Mouse (Mus musculus) liver, adult (tissue): Measurements from ENCODE around the gene Rapgef3.
A peak's percentile ranks its signal among the peaks of the same experiment; 100 is the strongest.

ENCODE experiments used
- GATA4 ChIP-seq: IDR thresholded peaks from 2 replicates; pipeline ENCODE4 v1.6.1; 2014; ENCODE audit warnings: mild to moderate bottlenecking, low read length; ENCODE audit not compliant: insufficient replicate concordance

The Rapgef3 gene

GRCm38 (mm10) chr15:97746278-97746677 lies 21.5 kb downstream of the Rapgef3 start:
- no peak for TF ChIP-seq GATA4

GRCm38 (mm10) chr15:97745331-97745730 lies 22.4 kb downstream of the Rapgef3 start:
- TF ChIP-seq GATA4 = no peak

DNA sequence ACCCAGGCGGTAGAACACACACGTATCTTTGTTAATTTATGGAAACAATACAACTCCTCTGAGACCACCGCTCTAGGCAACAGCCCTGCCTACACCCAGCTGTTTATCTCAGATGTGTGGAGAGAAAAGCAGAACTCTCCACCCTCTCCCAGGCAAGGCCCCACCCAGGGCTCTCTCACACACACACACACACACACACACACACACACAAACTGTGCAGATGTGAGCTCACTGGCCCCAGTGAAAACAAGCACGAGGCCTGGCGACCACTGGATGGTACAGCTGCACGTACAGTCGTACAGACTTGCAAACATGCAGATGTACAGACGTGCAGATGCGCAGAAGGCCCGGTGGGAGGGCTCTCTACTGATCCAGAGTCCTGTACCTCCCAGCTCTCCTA lies 22.8 kb downstream of the Rapgef3 start:
- TF ChIP-seq GATA4 = no peak

DNA sequence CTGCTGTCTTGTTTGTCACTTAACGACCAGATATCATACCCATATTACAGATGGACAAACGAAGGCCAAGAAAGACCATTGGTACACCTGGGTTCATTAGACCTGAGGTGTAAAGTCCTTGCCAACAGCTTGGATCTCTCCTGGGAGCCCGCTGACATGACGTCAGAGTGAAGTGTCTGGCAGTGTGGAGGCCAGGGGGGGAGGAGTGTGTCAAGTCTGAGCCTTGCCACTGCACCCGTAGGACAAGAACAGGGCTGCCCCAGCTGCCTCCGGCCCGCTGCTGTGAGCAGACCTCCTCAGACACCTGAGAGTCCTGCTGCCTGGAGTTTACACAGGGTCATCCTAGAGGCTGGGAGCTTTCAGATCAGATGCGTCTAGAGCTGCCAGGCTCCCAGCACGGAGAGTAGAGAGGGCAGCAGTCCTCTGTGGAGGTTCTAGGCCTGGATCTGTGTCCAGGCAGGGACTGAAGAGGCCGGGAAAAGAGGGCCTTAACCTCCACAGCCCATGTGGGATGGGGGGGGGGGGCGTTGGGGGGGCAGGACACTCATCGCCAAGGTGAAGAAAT lies 23.7 kb downstream of the Rapgef3 start:
- no peak for TF ChIP-seq GATA4

GRCm38 (mm10) chr15:97743210-97743609 lies 24.6 kb downstream of the Rapgef3 start:
- no peak for TF ChIP-seq GATA4

DNA sequence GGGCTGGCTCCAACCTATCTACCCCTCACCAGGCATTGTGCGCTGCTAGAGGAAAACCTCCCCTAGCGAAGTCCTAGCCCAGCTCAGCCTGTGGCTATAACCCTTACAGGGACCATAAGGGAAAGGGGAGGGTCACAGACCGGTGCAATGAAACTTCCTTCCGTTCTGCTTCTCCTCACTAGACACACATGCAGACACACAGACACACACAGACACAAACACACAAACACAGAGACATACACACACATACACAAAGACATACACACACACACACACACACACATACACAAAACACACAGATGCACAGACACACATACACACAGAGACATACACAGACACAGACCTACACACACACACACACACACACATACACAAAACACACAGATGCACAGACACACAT lies 25.2 kb downstream of the Rapgef3 start:
- no peak for TF ChIP-seq GATA4

DNA sequence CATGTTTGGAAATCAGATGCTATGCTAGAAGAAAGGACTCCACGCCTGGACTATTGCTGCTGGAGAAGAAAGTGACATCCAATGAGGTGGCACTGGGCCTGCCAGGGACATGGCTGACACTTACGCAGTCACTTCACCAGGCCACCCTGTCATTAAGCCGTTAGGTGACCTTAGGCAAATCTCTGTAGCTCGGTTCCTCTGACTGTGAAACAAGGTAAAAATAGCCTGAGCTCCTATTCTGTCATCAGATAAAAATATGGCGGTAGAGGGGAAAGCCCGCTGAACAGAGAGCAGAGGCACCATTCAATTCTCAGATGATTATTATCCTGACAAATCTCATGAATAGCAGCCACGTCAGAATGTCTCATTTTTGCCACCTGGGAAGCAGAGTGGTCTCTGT lies 25.7 kb downstream of the Rapgef3 start:
- no peak for TF ChIP-seq GATA4

DNA sequence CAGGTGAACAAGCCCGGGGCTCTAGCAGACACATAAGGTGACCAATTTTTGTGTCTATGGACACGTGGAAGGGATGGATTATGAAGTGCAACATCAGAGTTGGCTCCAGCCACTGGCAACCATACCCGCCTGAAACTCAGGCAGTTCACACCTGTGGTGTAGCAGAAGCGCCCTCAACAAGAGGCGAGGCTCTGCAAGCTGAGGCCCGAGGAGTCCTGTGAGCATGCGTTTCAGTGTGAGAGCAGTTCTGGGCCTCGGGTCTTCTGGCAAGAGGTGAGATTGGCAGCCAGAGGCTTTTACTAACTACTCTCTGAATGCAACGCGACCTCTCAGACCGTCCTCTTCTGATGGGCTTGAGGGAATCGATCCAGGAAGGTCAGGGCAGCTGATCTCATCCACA lies 26.1 kb downstream of the Rapgef3 start:
- TF ChIP-seq GATA4 = no peak

- TF ChIP-seq GATA4 = no peak
Measured at GRCm38 (mm10) chr15:97740283-97740732, 27.5 kb downstream of the Rapgef3 start.

GRCm38 (mm10) chr15:97738923-97739322 lies 28.8 kb downstream of the Rapgef3 start:
- TF ChIP-seq GATA4 = no peak

DNA sequence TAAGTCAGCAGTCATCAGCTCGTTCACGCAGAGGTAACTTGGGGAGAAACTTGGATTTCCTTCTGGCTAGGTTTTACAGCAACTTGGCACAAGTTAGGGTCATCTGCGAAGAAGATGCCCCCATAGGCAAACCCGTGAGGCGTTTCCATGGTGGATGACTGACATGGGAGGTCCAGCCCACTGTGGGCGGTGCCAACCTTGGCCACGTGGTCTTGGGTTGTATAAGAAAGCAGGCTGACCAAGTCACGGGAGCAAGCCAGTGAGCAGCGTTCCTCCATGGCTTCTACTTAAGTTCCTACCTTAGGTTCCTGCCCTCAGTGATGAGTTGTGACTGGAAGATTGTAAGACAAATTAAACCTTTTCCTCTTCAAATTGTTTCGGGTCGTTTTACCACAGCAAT lies 35.8 kb downstream of the Rapgef3 start:
- TF ChIP-seq GATA4 = no peak

GRCm38 (mm10) chr15:97731111-97731510 lies 36.7 kb downstream of the Rapgef3 start, which contains the start of gene Endou:
Endou (minus strand) TSS chr15:97731339.
- TF ChIP-seq GATA4 = no peak

DNA sequence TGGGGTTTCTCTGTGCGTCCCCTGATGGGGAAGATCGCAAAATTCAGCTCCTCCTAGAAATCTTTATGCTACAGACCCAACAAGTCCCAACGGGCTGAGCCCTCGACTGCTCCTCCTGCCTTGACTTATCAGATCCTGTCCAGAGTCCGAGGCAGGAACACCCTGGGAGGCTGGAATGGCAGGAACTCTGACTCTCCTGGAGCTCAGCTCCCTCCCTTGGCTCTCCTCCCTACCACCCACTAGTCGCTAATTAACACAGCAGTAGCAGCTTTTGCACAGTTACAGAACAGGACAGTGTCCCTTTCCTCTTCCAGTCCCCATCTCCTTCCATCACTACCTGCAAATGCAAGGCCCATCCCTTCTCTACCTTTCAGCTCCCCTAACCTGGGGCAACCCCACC lies 37.4 kb downstream of the Rapgef3 start:
- no peak for TF ChIP-seq GATA4

DNA sequence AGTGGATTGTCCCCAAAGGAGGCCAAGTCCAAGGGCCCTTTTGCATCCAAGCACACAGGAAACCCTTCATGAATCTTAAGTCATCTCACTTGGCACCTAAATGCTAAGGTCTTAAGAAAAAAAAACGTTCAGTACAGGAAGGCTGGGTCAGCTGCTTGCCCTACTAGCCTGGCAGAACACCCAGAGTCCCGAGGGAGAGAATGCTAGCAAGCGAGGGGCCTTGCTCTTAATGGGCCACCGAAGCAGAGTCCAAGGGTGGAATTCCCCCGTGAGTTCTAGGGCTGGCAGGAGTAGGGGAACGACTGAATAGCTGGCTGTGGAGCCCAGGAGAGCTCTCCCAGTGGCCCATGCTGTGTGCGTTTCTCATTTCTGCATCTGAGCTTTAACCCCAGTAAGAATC lies 39.0 kb downstream of the Rapgef3 start:
- no peak for TF ChIP-seq GATA4

GRCm38 (mm10) chr15:97728394-97728793 lies 39.4 kb downstream of the Rapgef3 start:
- peak; percentile 30; the same call in 1 of the 2 replicates for TF ChIP-seq GATA4

- no peak for TF ChIP-seq GATA4
Measured at GRCm38 (mm10) chr15:97727520-97727919, 40.3 kb downstream of the Rapgef3 start.

- TF ChIP-seq GATA4 = no peak
Measured at GRCm38 (mm10) chr15:97727048-97727447, 40.7 kb downstream of the Rapgef3 start.
